ENCODE assay signal across 18 mouse cellular contexts in the genomic region with DNA sequence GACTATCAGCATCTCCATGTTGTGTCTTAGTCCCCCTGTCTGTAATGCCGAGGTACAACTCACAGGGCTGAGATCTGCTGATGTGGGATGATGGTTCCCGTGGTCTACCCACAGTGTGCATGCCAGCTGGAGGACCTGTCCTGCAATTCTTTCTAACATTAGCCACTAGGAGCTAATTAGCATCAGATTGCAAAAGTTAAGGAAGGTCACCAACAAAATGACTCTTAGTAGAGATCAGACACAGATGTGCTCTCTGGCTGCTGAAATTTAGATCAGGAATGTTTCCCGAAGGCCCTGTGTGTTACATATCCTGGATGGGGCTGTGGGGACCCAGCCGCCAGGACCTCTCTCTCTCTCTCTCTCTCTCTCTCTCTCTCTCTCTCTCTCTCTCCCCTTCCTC.
"Had no signal": no experiment of that assay in that cellular context is flagged by ENCODE, and none has a peak within 500 bp of the region (broad histone marks: within the 10 kb centered on the region; RNA-seq: fewer than 3 reads in every experiment).

No protein-coding gene starts in this region.

- H3K4me1 ChIP-seq: midbrain, embryonic 12.5 days; neural tube, embryonic 15.5 days; stomach, embryonic 15.5 days had no signal

- H3K27ac ChIP-seq: midbrain, embryonic 10.5 days; midbrain, embryonic 12.5 days; neural tube, embryonic 13.5 days; neural tube, embryonic 15.5 days; stomach, embryonic 15.5 days; stomach, postnatal 0 days had no signal

- H3K4me3 ChIP-seq: midbrain, embryonic 10.5 days; midbrain, embryonic 12.5 days; myocyte; neural tube, embryonic 13.5 days; neural tube, embryonic 15.5 days; stomach, embryonic 15.5 days had no signal

- H3K36me3 ChIP-seq: midbrain, embryonic 10.5 days; midbrain, embryonic 12.5 days; neural tube, embryonic 13.5 days; neural tube, embryonic 15.5 days; stomach, embryonic 15.5 days had no signal

- ATAC-seq: midbrain, embryonic 16.5 days had no signal

- H3K9me3 ChIP-seq: midbrain, embryonic 12.5 days; neural tube, embryonic 13.5 days; neural tube, embryonic 15.5 days; stomach, embryonic 15.5 days had no signal

- DNase-seq: lung, adult 18-20 months; lung, embryonic 14.5 days; lung, postnatal 4 days; midbrain, embryonic 14.5 days; retina, postnatal 1 day; right cerebral cortex, adult 18-20 months; right cerebral cortex, postnatal 25 days; thymus, adult 2 months; thymus, postnatal 25 days; thymus, postnatal 4 days had no signal

- H3K27me3 ChIP-seq: neural tube, embryonic 13.5 days; neural tube, embryonic 15.5 days; stomach, embryonic 15.5 days had no signal

- H3K4me2 ChIP-seq: lung, embryonic 14.5 days; midbrain, embryonic 12.5 days; neural tube, embryonic 13.5 days; neural tube, embryonic 15.5 days; stomach, embryonic 15.5 days had no signal

- H3K9ac ChIP-seq: lung, embryonic 14.5 days; midbrain, embryonic 12.5 days; neural tube, embryonic 13.5 days; neural tube, embryonic 15.5 days; stomach, embryonic 15.5 days had no signal
